Mouse (Mus musculus): ENCODE data around the gene Slc9b1.

Slc9b1 gene

DNA sequence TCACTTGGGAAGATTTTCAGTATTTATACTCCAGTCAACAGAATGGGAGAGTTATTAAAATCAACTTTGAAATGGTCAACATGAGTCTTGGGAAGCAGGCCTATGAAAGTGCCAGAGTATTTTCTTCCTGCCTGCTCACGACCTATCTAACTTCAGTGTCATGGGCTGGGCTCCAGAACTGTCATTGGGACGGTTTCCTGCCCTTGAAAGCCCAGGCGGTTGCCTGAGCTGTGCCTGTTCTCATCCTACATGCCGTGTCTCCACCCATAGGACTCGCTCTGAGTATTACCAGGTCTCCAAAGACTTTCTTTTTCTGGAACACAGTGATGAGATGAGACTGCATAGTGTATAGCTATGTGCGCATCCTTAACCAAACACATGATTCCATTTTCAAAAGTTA lies 45.4 kb downstream of the Slc9b1 start:
- no peak for DNase-seq (ENCODE audit: low spot score)

DNA sequence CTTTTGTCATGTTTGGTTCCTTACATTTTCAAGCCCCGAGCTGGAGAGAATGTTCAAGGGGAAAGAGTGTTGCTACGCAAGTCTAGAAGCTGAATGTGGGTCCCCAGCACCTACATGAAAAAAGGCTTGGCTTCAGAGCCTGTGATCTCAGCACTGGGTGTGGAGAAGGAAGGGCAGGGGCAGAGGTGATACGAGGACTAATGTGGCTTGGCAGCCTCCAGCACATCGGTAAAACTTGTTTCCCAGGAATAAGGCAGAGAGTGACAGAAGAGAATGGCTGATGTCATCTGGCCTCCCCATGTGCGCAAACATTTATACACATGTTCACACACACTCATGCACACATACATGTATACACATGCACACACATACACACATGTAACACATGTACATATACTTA lies 47.3 kb downstream of the Slc9b1 start:
- peak; percentile 9 for DNase-seq (ENCODE audit: low spot score)

DNA sequence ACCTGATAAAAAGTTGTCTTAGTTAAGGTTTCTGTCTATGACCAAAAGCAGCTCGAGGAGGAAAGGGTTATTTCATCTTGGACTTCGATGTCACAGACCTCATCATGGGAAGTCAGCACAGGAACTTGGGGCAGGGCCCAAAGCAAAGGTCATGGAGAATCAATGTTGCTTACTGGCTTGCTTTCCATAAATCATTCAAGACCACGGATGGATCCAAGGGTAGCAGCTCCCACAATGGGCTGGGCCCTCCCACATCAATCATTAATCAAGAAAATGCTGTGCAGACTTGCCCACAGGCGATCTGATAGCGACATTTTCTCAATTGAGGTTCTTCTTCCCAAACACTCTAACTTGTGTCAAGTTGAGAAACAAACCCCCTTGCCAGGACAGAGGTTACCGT lies 48.3 kb downstream of the Slc9b1 start:
- DNase-seq (ENCODE audit: low spot score) = peak; percentile 8

DNA sequence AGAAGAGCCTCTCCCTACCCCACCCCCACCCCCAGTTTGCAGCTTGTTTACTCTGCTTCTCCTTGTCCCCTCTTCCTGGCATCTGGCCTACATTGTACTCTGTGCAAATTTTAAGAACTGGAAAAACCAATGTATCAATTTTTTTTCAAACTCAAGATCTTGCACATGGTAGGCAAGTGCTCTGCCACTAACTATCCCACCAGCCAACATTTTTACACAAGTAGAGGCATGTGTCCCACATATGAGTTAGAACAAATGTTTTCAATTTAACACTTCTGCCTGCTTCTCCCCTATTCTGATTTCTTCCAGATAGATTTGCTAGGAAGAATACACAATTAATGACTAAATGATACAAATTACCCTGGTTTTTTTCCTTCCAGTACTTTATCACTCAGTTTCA lies 49.3 kb downstream of the Slc9b1 start:
- no peak for DNase-seq (ENCODE audit: low spot score)

DNA sequence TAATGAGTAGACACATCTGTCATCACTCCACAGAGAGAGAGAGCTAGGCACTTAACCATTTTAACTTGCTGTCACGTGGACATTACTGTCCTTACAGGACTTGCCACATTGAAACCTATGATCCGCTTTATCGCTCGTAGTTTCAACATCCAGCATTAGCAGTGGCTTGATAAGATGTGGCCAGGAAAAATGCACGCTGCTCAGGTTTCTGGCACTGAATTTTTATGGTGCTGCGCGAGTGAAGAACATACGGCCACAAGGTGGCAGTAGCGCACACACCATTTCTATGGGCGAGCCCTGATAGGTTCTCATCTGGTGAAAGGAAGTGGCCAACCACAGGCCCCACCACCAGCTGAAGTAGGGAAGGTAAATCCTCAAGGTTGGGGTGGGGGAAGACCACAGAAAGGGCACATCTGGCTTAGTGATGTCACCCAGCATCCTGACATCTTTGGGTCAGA lies 54.4 kb downstream of the Slc9b1 start:
- peak; percentile 91 for DNase-seq (ENCODE audit: low spot score)

DNA sequence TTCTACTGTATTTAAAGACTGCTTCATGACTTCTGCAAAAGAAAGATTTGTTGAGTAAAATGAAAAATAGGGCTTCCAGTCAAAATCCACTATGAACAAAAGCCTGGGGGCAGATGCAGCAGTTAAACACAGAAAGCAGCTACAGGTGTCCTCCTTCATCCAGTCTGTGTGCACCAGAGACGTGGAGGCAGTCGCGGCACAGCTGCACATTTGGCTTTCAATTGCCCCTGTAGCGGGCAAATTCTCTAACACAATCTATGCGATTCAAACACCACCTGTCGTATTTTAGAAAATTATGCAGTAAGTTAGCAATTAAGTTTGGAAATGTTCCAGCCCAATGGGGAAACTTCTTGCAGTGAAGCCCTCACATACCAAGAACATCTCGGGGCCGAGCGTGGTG lies 55.4 kb downstream of the Slc9b1 start:
- DNase-seq (ENCODE audit: low spot score) = no peak

DNA sequence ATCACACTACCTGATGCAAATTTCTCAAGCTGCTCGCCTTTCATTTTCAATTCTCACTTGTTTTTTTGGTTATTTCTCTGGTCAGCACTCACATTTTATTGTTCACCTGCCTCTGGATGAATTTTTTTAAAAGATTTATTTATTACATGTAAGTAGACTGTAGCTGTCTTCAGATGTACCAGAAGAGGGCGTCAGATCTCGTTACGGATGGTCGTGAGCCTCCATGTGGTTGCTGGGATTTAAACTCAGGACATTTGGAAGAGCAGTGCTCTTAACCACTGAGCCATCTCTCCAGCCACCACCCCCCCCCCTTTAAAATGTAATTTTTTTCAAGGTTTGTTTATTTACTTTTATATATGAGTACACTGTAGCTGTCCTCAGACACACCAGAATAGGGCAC lies 56.0 kb downstream of the Slc9b1 start:
- DNase-seq (ENCODE audit: low spot score) = no peak

DNA sequence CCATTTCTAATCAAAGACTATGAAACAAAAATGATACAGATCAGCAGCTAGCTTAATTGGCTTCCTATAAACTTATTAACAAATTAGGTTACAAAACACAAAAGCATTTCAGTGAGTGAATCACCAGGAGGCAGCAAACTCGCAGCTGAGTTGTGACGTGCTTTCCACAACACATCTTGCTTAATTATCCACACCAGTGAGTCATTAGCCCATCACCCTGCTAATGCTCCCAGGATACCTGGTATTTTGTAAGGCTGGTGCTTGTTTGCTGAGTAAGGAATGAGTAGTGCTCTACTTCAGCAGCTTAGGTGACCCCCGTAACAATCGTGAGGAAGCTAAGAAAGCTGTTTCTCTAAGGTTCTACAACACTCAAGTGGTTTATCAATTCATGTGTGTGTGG lies 56.8 kb downstream of the Slc9b1 start:
- DNase-seq (ENCODE audit: low spot score) = no peak

DNA sequence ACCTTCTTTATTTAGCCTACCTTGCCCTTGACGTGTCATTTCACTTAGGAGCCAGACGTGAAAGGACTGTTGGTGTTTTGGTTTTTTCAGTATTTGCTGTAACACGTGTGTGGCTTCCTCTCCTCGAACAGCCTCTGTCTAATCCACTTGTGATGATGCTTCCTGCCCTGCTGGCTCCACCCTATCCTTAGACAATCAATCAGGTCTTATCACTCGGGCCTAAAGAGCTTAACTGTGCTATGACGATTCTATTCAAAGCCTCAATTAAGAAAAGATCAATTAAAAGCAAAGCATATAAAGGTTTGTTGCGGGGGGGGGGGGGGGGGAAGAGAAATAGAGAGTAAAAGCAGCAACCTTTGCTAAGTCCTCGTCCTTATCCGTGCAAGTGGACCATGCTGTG lies 59.5 kb downstream of the Slc9b1 start:
- DNase-seq (ENCODE audit: low spot score) = no peak

DNA sequence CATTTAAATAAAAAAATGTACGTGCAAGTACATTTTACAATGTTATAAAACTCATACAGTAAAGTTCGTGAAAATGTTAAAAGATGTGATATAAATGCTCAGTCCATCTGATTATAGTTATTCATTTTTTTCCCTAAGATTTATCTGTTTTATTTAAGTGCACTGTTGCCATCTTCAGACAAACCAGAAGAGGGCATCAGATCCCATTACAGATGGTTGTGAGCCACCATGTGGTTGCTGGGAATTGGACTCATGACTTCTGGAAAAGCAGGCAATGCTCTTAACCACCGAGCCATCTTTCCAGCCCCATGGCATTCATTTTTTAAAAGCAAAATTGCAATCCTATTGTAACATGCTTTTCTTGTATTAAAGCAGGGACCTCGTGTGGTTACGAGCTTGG lies 61.4 kb downstream of the Slc9b1 start:
- no peak for DNase-seq (ENCODE audit: low spot score)

DNA sequence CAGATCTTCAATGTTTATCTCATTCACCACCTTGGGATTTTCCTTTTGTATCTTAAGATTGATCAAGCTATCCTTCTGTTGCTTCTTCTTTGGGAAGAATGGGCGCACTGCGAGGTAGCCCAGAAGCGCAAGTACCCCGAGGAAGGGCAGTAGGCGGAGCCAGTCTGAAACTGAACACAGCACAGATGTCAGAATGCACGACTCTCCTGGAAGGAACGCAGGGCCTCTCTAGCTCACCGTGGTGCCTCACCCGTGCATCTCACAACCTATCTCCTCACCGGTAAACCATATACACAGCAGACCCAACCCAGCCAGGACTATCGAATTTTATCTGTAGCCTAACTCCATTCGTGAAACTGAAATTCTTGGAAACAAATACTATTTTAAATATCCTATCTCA lies 63.2 kb downstream of the Slc9b1 start:
- no peak for DNase-seq (ENCODE audit: low spot score)

DNA sequence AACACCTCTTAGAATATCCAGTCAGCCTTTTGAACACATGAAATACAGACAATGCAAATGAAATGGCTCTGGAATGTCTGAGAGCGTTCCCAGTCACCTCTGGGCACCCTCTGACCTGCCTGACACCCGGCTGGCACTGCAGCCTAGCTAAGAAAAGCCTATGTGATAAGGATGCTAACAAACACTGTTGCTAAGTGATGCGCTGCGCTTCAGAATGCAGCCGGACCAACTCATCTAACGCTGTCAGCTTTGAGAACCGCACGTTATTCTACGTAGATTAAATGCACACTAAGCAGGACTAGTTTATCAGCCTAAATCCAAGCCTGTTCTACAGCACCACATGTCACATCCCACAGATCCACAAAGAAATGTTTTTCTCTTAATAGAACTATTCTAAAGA lies 64.0 kb downstream of the Slc9b1 start:
- no peak for DNase-seq (ENCODE audit: low spot score)

DNA sequence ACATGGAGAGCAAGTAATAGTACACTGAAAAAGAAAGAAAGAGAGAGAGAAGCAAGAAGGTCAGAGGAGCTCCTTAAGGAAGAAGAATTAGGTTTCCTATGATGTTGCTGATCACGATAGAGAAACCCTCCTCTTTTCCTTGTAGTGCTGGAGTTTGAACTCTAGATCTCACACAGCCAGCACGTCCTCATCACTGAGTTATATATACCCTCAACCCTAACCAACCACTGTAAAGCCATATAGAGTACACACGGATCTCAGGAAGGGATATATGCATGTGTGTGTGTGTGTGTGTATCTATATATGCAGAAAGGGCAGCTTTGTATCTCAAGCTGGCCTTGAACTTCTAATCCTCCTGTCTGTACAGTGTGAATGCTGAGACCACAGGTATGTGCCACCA lies 69.4 kb downstream of the Slc9b1 start:
- DNase-seq (ENCODE audit: low spot score) = no peak

DNA sequence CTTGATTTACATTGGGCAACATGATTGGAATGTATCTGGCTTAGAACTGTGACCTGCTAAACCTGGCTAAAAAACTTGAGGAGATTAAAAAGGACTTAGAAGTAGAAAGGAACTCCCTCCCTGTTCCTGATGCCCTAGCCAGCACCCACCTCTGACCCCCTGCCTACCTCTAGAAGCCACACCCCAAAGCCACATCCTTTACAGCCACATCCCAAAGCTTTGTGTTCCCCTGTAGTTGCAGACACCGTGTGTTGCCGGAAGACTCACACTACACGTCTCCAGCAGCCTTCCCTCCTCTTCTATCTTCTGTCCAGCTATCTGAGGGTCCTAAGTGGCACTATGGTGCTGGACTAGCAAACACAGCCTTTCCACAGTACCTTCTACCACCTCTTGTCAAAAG lies 70.0 kb downstream of the Slc9b1 start:
- DNase-seq (ENCODE audit: low spot score) = no peak

DNA sequence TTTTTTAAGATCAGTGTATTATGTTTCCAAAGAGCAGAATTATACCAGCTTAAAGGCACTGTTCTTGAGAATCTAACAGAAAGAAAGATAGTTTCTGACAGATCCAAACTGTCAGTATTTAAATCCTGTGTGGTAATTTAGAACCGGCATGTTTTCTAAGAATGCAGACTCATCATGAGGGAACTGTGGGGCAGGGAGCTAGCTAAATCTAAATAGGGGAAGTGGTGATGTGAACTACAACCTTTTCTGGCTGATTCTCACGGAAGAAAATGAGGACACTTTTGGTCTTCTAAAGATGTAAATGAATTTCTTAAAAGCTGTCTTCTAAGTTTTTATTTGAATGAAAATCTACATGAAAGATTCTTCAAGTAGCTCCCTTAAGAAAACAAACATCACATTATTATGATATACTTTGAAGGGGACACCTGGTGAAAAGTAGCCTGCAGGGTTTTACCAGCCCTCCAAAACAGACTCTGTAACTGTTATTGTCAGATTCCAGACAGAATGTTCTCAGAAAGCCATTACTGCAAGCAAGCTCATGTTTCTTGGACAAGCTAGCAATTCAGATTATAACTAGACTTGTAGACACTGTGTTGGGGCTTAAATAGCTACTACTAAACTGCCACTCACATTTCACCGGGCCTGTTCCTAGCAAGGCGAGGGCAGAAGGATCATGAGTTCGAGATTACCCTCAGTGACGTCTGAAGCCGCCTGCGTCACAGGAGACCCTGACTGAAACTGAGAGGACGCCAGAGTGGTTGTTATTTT lies 72.9 kb downstream of the Slc9b1 start:
- DNase-seq (ENCODE audit: low spot score) = no peak

DNA sequence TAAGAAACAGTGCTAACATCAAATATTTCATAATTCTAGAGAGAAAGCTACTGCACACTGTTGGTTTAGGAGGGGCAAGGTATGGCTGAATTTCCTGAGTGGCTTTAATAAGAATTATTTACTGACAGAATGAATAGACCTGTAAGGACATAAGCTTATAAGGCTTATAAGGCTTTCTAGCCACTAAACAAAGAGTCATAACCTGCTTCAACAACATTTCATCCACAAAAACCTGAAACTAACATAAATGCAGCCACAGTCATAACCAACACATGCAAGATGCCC lies 73.4 kb downstream of the Slc9b1 start:
- no peak for DNase-seq (ENCODE audit: low spot score)

DNA sequence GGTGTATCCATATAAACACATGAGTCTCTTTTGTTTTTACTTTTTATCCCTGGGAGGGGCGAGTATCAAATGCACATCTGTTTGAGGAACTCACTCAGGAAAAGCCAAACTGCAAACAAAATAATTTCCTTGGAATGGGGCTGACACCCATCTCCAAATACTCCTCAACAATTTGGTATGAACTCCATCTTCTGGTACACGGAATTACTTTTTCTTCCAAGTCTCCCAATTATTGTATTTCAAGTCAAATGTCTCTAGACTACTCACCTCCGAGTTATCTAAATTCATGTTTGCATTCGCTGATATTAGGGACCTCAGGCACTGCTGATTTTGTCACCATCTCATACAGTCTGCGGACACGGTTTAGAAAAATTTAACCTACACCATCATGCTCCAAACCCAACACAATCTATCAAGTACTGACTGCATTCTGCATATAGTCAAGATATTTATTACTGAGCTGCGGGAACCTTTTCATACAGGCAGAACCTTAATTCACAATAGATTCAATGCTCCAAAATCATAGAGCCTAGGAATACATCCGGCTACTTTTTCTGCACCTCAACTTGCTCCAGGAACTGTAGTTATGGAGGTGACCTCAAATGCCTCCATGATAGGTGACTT lies 74.5 kb downstream of the Slc9b1 start:
- DNase-seq (ENCODE audit: low spot score) = no peak

DNA sequence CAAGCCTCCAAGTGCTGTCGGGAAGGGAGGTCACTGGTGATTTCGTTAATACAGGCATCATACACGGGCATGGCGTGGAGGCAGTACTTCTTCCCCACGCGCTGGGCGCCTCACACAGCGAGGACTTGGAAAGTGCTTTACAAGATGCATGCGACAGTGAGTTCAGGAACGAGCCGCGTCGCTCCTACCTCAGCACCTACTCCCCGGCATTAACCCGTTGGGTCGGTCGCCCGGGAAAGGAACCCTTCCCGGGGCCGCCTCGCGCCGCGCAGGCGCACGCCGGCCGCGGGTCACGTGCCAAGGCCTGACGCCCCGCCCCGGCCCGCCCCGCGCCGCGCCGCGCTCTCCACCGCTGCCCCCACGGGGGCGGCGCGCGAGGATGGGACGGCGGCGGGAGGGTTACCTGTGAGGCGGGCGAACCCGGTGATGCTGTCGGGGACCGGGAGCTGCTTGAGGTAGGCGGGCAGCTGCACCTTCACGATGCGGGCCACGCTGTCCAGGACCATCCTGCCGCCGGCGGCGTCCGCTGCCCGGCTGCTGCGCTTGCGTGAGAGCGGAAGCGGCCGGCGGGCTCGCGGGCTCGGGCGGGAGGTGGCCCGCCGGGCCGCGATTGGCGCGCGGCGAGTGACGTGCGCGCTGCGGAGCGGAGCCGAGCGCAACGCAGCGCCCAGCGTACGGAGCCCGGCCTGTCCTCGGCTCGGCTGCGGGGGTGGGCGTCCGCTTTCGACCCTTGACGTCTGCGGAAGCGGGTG lies 75.2 kb downstream of the Slc9b1 start:
- DNase-seq (ENCODE audit: low spot score) = peak; percentile 79

DNA sequence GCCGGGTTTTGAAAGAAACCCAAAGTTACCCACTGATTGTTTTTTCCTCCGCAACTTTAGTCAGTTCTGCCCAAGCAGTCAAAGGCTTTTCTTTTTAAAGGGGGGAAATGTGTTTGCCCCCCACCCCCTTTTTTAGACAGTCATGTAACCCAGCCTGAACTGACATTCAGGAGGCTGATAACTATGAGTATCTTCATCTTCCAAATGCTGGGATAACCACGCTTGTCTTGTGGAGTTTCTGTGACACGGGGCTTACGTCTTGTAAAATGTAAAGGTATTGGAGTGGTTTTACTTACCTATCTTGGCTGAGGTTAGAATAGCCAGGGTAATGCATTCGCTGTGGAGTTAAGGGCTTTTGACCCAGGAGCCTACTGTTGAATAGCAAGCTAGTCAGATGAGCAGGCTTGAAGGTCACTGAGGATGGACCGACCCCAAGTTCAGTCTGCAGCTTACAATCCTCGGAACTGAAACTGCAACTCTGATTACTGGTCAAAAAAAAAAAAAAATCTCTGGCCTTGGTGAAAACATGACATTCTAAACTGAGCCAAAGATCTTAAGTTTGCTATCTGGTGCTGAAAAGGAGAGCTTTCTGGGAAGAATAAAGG lies 75.9 kb downstream of the Slc9b1 start, which contains the start of gene Cisd2:
Gene Cisd2 (minus strand): TSS at position 318 of the 605 bp plus-strand sequence.
- DNase-seq (ENCODE audit: low spot score) = no peak

DNA sequence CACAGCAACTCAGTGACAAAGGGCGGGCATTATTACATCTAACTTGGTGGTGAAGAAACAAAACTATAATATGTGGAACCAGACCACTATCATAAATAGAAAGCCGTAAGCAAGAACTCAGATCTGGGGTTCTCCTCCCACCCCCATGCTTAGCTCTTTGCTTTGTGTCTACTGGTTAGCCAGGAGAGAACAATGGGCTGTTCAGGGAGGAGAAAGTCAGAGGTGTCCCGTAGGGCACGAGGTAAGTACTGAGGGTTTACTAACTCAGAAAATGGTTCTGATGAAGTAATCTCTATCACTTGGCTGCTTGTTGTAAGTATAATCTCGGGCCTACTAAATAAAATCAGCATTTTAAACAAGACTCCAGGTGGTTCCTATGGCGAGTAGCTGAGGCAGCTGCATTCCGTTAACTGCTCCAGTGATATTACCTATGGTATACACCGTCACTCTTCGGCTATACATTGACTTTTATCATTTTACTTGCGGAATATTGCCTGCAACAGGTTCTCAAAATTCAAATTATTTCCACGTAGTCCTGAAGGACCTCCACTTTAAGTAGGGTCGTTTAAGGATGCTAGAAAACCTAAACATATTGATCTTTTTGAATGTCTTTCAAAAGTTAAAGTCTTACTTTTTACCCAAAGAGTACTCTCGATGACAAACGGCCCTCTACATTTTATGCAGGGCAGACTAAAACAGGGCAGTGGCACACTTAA lies 89.2 kb downstream of the Slc9b1 start:
- DNase-seq (ENCODE audit: low spot score) = no peak

DNA sequence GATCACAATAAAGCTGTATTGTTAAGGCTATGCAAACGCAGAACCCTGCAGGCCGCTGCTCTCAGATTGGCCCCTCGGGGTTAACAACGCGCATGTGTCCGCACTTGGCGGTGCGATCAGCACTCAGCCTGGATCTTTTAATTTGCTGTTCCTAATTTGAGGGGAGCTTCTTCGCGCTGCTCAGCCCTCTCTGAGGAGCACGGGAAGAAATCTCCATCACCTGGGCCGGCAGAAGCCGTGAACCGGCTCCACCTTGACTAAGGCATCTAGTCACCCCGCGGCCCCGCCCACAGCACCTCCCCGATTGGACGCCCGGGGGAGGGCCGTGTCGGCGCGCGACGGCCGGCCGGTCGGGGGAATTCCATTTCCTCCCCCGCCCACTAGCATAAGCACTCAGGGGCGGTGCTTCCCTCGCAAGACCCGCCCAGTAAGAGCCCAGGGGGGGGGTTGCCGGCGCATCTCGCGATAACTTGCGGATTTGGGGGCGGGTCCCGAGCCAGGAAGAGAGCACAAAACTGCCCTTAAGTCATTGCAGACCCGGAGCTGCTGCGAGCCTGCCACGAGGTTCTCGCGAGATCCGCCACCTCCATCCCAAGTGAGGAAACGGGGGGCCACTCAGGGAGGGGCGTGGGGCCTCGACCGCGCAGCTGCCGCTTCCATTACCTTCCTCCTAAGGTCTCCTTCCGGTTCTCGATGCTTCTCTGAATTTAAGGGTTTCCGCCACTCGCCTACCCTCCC lies 90.1 kb downstream of the Slc9b1 start, which contains the start of gene Ube2d3:
Gene Ube2d3 (plus strand): TSS at position 392 of the 738 bp plus-strand sequence.
- DNase-seq (ENCODE audit: low spot score) = peak; percentile 99

All from urinary bladder, postnatal 14 days (tissue).